Mouse (Mus musculus): ENCODE measurements around the gene Ap1s3. TPM values are rescaled to one million over a fixed set of nuclear protein-coding genes. Genes with fewer than 3 reads are reported as not detected.

Ap1s3 gene
- total RNA-seq, 2 experiments from 2014 or later = 3.1 to 8.4 TPM

GRCm38 (mm10) chr1:79675716-79676115 lies 3.9 kb upstream of the Ap1s3 start:
- no peak for ATAC-seq (replicated peaks; ENCODE audit: low FRiP score, low TSS enrichment, poor library complexity, severe bottlenecking)

DNA sequence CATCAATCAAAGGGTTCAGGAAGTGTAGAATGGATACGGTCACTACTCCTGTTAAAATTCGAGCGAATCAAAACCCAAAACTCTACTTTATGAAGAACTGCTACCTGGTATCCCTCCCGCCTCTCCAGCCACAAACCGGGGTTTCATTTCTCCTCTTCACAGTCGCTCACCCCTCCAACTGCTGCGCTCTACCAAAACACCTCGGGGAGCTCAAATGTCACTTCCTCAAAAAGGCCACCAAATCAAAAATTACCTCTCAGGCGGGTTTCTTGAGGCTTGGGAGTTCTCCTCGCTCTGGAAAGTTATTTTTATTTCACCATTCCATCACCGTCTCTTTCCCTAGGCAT lies 603 bp downstream of the Ap1s3 start:
- ATAC-seq (replicated peaks; ENCODE audit: low FRiP score, low TSS enrichment, poor library complexity, severe bottlenecking) = no peak

- ATAC-seq (replicated peaks; ENCODE audit: low FRiP score, low TSS enrichment, poor library complexity, severe bottlenecking) = no peak
These were observed 2.3 kb downstream of the Ap1s3 start for GRCm38 (mm10) chr1:79669419-79669974.

- ATAC-seq (replicated peaks; ENCODE audit: low FRiP score, low TSS enrichment, poor library complexity, severe bottlenecking) = no peak
These were observed 6.9 kb downstream of the Ap1s3 start for GRCm38 (mm10) chr1:79664911-79665310.

DNA sequence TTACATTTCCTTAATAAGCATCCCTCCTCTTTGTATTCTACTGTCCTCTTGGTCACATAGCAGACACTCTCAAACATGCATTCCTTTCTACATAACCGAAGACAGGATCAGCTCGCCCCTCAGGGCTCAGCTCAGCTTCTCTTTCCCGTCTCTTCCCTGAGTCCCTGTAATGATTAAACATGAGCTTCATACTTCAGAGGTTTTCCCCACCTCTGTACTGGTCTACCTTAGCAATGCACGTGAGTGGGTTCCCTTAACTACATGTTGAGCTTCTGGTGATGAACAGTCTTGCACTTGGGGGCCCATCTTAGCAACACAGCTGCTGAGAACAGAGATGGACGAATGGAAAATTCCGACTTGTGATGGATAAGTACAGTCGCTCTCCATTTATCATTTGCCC lies 12.2 kb downstream of the Ap1s3 start:
- no peak for ATAC-seq (replicated peaks; ENCODE audit: low FRiP score, low TSS enrichment, poor library complexity, severe bottlenecking)

- ATAC-seq (replicated peaks; ENCODE audit: low FRiP score, low TSS enrichment, poor library complexity, severe bottlenecking) = no peak
These were observed 14.4 kb downstream of the Ap1s3 start for GRCm38 (mm10) chr1:79657411-79657810.

- ATAC-seq (replicated peaks; ENCODE audit: low FRiP score, low TSS enrichment, poor library complexity, severe bottlenecking) = no peak
These were observed 15.8 kb downstream of the Ap1s3 start for GRCm38 (mm10) chr1:79655819-79656555.

DNA sequence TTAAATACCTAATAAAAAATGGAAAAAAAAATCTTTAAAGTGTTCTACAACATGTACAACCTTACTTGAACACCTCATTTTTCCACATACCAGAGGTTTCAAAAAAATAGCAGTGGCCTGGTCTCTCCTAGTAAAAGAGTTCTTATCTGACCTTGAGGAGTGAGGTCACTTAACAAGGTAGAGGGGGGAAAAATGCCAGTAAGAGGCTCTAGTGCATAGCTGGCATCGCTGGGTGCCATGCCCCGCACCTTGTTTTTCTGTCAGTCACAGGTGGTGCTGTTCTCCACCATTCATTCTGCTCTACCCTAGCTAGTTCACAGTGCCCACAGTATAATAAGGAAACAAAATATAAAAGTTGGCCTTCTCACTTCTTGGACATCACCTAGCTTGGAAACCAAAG lies 16.8 kb downstream of the Ap1s3 start:
- ATAC-seq (replicated peaks; ENCODE audit: low FRiP score, low TSS enrichment, poor library complexity, severe bottlenecking) = no peak

GRCm38 (mm10) chr1:79643411-79644110 lies 28.2 kb downstream of the Ap1s3 start:
- ATAC-seq (replicated peaks; ENCODE audit: low FRiP score, low TSS enrichment, poor library complexity, severe bottlenecking) = no peak

- no peak for ATAC-seq (replicated peaks; ENCODE audit: low FRiP score, low TSS enrichment, poor library complexity, severe bottlenecking)
These were observed 29.1 kb downstream of the Ap1s3 start for GRCm38 (mm10) chr1:79642680-79643079.

DNA sequence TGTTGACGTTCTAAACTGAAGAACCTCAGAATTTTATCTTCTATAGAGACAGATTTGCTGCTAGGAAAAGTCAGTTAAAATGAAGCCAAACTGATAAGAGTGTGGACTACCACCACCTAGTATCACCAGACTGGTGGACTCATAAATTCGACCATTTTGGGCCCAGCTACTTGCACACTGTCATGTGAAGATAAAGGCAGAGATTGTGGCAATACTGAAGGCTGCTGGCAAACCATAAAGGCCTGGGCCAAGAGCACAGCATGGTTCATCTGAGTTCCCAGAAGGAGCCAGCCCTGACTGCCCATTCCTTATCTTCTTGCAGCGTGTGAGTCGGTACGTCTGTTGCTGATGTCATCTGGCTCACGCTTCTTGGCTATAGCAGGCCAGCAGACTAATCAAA lies 30.4 kb downstream of the Ap1s3 start:
- ATAC-seq (replicated peaks; ENCODE audit: low FRiP score, low TSS enrichment, poor library complexity, severe bottlenecking) = peak; percentile 99

DNA sequence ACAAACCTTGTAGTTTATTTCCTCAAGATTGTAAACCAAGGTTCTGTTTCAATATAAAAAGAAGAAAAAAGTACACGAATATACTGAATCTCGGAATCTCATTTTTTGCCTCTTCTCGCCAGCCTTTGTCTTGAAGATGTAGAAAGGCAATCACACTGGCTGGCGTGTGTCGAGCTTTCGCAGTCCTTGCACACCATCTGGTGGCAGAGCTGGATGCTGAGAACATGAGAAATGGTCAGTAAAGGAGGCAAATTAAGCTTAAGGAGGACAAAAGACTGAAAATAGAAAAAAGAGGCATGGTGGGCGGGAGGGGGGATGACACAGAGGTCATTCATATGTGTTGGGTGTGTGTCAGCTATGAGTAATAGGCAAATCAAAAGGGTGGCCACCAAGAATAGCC lies 31.6 kb downstream of the Ap1s3 start:
- no peak for ATAC-seq (replicated peaks; ENCODE audit: low FRiP score, low TSS enrichment, poor library complexity, severe bottlenecking)

DNA sequence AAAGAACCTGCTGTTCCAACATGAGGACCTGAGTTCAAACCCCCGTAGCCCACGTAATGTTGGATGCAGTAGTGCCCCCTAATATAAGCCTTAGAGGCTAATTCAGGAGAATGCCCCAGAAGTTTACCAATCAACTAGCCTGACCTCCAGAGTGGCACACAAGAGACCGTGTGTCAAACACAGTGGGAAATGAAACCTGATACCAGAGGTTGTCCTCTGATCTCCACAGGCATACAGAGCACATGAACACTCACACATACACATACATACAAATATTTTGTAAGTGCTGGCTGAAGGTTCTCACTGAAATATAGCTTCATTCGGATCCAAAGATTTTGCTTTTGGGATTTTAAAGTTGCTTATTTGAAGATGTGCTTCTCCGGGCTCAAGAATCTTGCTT lies 32.1 kb downstream of the Ap1s3 start:
- no peak for ATAC-seq (replicated peaks; ENCODE audit: low FRiP score, low TSS enrichment, poor library complexity, severe bottlenecking)

GRCm38 (mm10) chr1:79639107-79639506 lies 32.7 kb downstream of the Ap1s3 start:
- no peak for ATAC-seq (replicated peaks; ENCODE audit: low FRiP score, low TSS enrichment, poor library complexity, severe bottlenecking)

GRCm38 (mm10) chr1:79637768-79638167 lies 34.0 kb downstream of the Ap1s3 start:
- no peak for ATAC-seq (replicated peaks; ENCODE audit: low FRiP score, low TSS enrichment, poor library complexity, severe bottlenecking)

GRCm38 (mm10) chr1:79631521-79631920 lies 40.3 kb downstream of the Ap1s3 start:
- ATAC-seq (replicated peaks; ENCODE audit: low FRiP score, low TSS enrichment, poor library complexity, severe bottlenecking) = peak; percentile 50

- no peak for ATAC-seq (replicated peaks; ENCODE audit: low FRiP score, low TSS enrichment, poor library complexity, severe bottlenecking)
These were observed 42.0 kb downstream of the Ap1s3 start for GRCm38 (mm10) chr1:79629726-79630125.

- no peak for ATAC-seq (replicated peaks; ENCODE audit: low FRiP score, low TSS enrichment, poor library complexity, severe bottlenecking)
These were observed 45.6 kb downstream of the Ap1s3 start for GRCm38 (mm10) chr1:79626140-79626539.

- ATAC-seq (replicated peaks; ENCODE audit: low FRiP score, low TSS enrichment, poor library complexity, severe bottlenecking) = no peak
These were observed 52.3 kb downstream of the Ap1s3 start for GRCm38 (mm10) chr1:79619434-79619833.

- no peak for ATAC-seq (replicated peaks; ENCODE audit: low FRiP score, low TSS enrichment, poor library complexity, severe bottlenecking)
These were observed 55.3 kb downstream of the Ap1s3 start for GRCm38 (mm10) chr1:79616492-79616891.

DNA sequence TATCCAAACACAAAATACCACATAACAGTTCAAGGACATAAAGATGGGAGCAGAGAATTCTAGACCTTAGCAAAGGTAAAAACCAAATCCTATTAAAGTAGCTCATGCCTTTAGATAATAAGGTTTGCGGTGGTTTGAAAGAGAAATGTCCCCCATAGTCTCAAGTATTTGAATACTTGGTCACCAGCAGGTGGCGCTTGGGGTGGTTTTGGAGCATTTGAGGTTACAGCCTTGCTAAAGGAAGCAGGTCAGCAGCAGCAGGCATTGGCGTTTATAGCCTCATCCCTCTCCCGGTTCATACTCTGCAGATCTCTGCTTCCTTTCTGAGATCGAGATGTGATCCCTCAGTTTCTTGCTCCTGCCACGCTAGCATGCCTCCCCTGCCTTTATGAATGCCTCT lies 57.3 kb downstream of the Ap1s3 start:
- no peak for ATAC-seq (replicated peaks; ENCODE audit: low FRiP score, low TSS enrichment, poor library complexity, severe bottlenecking)
